10 mouse cellular contexts compared by ENCODE assay signal in genomic region chr4:100478592-100479321, GRCm38 (mm10). TPM values are rescaled to one million over a fixed set of nuclear protein-coding genes. Genes with fewer than 3 reads are reported as not detected.
DNase-seq lines count a peak whose midpoint lies in the region; ATAC-seq and TF ChIP-seq lines count a peak whose summit lies in the region.
"Had no signal": no experiment of that assay in that cellular context is flagged by ENCODE, and none has a peak within 500 bp of the region (broad histone marks: within the 10 kb centered on the region; RNA-seq: fewer than 3 reads in every experiment).

Ube2u (plus strand) TSS chr4:100478849.

- no peaks in the 10 kb centered on the region for H3K36me3 ChIP-seq in forebrain, embryonic 15.5 days
- H3K36me3 ChIP-seq in hindbrain, embryonic 13.5 days = no peaks in the 10 kb centered on the region
- H3K36me3 ChIP-seq in lung, embryonic 14.5 days (ENCODE audit: insufficient read depth) = no peaks in the 10 kb centered on the region

- no peak for TF ChIP-seq CTCF in lung, embryonic 14.5 days (IDR thresholded peaks at IDR 0.05; ENCODE audit: low read depth)

- H3K4me1 ChIP-seq in forebrain, embryonic 15.5 days = 0 out of 2 replicates have a peak, but pooled peaks cover 5% of the 10 kb centered on the region
- H3K4me1 ChIP-seq in hindbrain, embryonic 13.5 days (replicated peaks) = peaks cover 7% of the 10 kb centered on the region
- H3K4me1 ChIP-seq in lung, embryonic 14.5 days (ENCODE audit: insufficient read depth) = peaks cover 5% of the 10 kb centered on the region; the same call in 1 of the 2 replicates

- no peak within 1 kb of the TSS for H3K9ac ChIP-seq in forebrain, embryonic 15.5 days (replicated peaks)
- H3K9ac ChIP-seq in hindbrain, embryonic 13.5 days = peak within 1 kb of the TSS; percentile 46; the same call in 1 of the 2 replicates
- H3K9ac ChIP-seq in lung, embryonic 14.5 days = no peak within 1 kb of the TSS

- WGBS in forebrain, embryonic 15.5 days = 19% methylated on average over 15 of the region's 15 CpGs
- 28% methylated on average over 15 of the region's 15 CpGs for WGBS in hindbrain, embryonic 13.5 days
- 29% methylated on average over 15 of the region's 15 CpGs for WGBS in lung, embryonic 14.5 days

- H3K4me2 ChIP-seq in forebrain, embryonic 15.5 days (replicated peaks) = peak within 1 kb of the TSS; percentile 41
- H3K4me2 ChIP-seq in hindbrain, embryonic 13.5 days = peak within 1 kb of the TSS; percentile 52
- H3K4me2 ChIP-seq in lung, embryonic 14.5 days = peak within 1 kb of the TSS; percentile 56

- DNase-seq in frontal cortex, postnatal 25 days (ENCODE audit: low spot score in 2 of 2) = no peak
- DNase-seq in layer of hippocampus, postnatal 10 days (ENCODE audit: low spot score in 2 of 2) = peak; percentile 33 to 41
- peak; percentile 86 for DNase-seq in lung, embryonic 14.5 days
- peak; percentile 10 for DNase-seq in right cerebral cortex, adult 18-20 months
- DNase-seq in thymus, postnatal 14 days = no peak

- peak within 1 kb of the TSS; percentile 30 for H3K4me3 ChIP-seq in forebrain, embryonic 15.5 days
- H3K4me3 ChIP-seq in hindbrain, embryonic 13.5 days = peak within 1 kb of the TSS; percentile 32
- peak within 1 kb of the TSS; percentile 12; the same call in 1 of the 2 replicates for H3K4me3 ChIP-seq in lung, embryonic 14.5 days (ENCODE audit: low read depth, low read length)

- peak; percentile 83 for ATAC-seq in frontal cortex, adult (ENCODE audit: low TSS enrichment)
- ATAC-seq in forebrain, embryonic 15.5 days (replicated peaks) = peak; percentile 99
- ATAC-seq in hindbrain, embryonic 13.5 days (ENCODE audit: low FRiP score) = peak; percentile 96
- ATAC-seq in lung, embryonic 14.5 days (ENCODE audit: insufficient read depth) = peak; percentile 92

- no peaks in the 10 kb centered on the region for H3K9me3 ChIP-seq in forebrain, embryonic 15.5 days
- H3K9me3 ChIP-seq in hindbrain, embryonic 13.5 days = no peaks in the 10 kb centered on the region
- H3K9me3 ChIP-seq in lung, embryonic 14.5 days (ENCODE audit: low read depth, low read length) = no peaks in the 10 kb centered on the region

- H3K27me3 ChIP-seq in forebrain, embryonic 15.5 days = no peaks in the 10 kb centered on the region
- no peaks in the 10 kb centered on the region for H3K27me3 ChIP-seq in hindbrain, embryonic 13.5 days
- no peaks in the 10 kb centered on the region for H3K27me3 ChIP-seq in lung, embryonic 14.5 days (ENCODE audit: insufficient read depth, low read length)

- H3K27ac ChIP-seq in forebrain, embryonic 15.5 days (replicated peaks) = no peak within 1 kb of the TSS
- no peak within 1 kb of the TSS for H3K27ac ChIP-seq in hindbrain, embryonic 13.5 days
- no peak within 1 kb of the TSS for H3K27ac ChIP-seq in lung, embryonic 14.5 days (ENCODE audit: low read depth)

RNA-seq across cellular contexts. Expression of gene Ube2u, which starts in this region (rescaled TPM):
- 0.43 and 0.47 TPM in 2 replicates for polyA plus RNA-seq in forebrain, embryonic 15.5 days (2015; fragmentation: Nextera tagmentation; extraction: Ambion mirVana)
- 0.45 and 0.99 TPM in 2 replicates for polyA plus RNA-seq in hindbrain, embryonic 13.5 days (2015; fragmentation: Nextera tagmentation; extraction: Ambion mirVana)
- under 1 TPM in 1 of 2 experiments, not detected in 1; 0.39 TPM for total RNA-seq in layer of hippocampus, postnatal 10 days (2021)
- 0.22 and 0.42 TPM in 2 replicates for polyA plus RNA-seq in lung, embryonic 14.5 days (2014; fragmentation: Nextera tagmentation; extraction: Ambion mirVana)
- polyA plus RNA-seq: C2C12; small intestine, adult 2 months had no signal

Comparison
In these comparisons a context has a peak if more than half of its experiments do, and no peak if none do; other contexts are left out.
1. Peak in ATAC-seq, H3K4me3 ChIP-seq and H3K4me2 ChIP-seq in forebrain, embryonic 15.5 days; RNA of the gene not detected or under 1 TPM.
2. Peak in ATAC-seq, H3K4me3 ChIP-seq, H3K9ac ChIP-seq and H3K4me2 ChIP-seq in hindbrain, embryonic 13.5 days; RNA of the gene not detected or under 1 TPM.
3. Peak in DNase-seq in layer of hippocampus, postnatal 10 days; RNA of the gene not detected or under 1 TPM.
4. Peak in DNase-seq, ATAC-seq, H3K4me3 ChIP-seq and H3K4me2 ChIP-seq in lung, embryonic 14.5 days; RNA of the gene not detected or under 1 TPM.